Mouse (Mus musculus): ENCODE measurements around the gene Fam83b. TPM values are rescaled to one million over a fixed set of nuclear protein-coding genes. Genes with fewer than 3 reads are reported as not detected.

Gene Fam83b
- polyA plus RNA-seq (2012; rRNA removed) = 0.05 and 0.24 TPM in 2 replicates

DNA sequence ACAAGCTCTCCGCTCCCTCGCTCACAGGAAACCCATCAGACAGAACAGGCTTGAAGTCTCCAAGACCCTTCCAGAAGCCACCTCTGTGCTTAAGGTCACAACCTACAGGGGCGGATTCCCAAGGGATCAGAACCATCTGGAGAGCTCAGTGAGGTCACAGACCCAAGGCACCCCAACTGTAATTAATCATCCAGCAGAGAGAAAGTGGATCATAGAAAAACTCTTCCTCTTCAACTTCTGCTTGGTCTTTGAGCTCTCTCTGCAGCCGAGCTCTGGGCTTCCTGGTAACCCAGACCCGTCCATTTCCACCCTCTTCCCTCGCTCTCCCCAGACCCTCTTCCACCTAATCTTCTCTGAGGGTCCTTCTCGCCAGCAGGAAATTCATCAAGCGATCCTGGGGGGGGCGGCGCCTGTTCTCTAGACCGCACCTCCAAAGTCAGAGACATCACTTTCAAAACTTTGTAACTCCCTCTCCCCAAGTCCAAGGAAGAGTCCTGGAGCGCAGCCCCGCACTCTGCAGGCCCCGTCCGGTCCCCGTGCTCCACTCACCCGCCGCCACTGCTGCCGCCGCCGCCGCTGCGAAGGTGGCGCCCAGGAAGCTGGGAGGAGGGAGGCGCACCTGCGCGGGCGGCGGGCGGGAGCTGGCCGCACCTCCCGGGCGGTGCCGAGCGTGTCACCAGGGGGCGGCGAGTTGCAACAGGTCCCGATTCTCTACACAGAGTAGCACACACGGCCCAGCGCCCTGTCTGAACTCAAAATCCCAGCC, at the start of gene Fam83b:
Gene Fam83b, minus strand, starts transcription at position 602 of the 766 bp plus-strand sequence.

Other genes starting within 250 kb of the Fam83b start
- 0.13 and 0.52 TPM in 2 replicates for gene Hcrtr2, start 243.3 kb downstream of the Fam83b start, polyA plus RNA-seq (2012; rRNA removed)